Mouse (Mus musculus) stomach, embryonic 14.5 days (tissue): ENCODE measurements around the gene Taz. TPM values are rescaled to one million over a fixed set of nuclear protein-coding genes. Genes with fewer than 3 reads are reported as not detected.

ENCODE experiments used
- ATAC-seq: fragments of 200-750 bp; cut with Nextera tagmentation; 2 replicates; pipeline ENCODE4 v1.8.0; 2017; ENCODE audit warnings: low read depth, moderate TSS enrichment; ENCODE audit not compliant: insufficient number of reproducible peaks, insufficient read depth, low FRiP score
- H3K27ac ChIP-seq: fragments of 300-500 bp; sonication (generic); 2 replicates; pipeline ENCODE4 v1.5.1; 2014; ENCODE audit warnings: mild to moderate bottlenecking, low read length, moderate library complexity, mixed read lengths
- H3K27me3 ChIP-seq: fragments of 300-500 bp; sonication (generic); 2 replicates; pipeline ENCODE4 v1.6.1; 2014; ENCODE audit warnings: low read length, control low read depth, mixed read lengths; ENCODE audit not compliant: control insufficient read depth, insufficient read depth
- H3K36me3 ChIP-seq: fragments of 300-500 bp; sonication (generic); 2 replicates; pipeline ENCODE4 v1.6.1; 2014; ENCODE audit warnings: mild to moderate bottlenecking, control low read depth, low read length, moderate library complexity, mixed read lengths; ENCODE audit not compliant: control insufficient read depth, insufficient read depth
- H3K4me1 ChIP-seq: fragments of 300-500 bp; sonication (generic); 2 replicates; pipeline ENCODE4 v1.6.1; 2014; ENCODE audit warnings: low read length, control low read depth, mixed read lengths; ENCODE audit not compliant: control insufficient read depth, insufficient read depth
- H3K4me2 ChIP-seq: fragments of 300-500 bp; sonication (generic); replicated peaks from 2 replicates; pipeline ENCODE4 v1.6.1; 2014; ENCODE audit warnings: low read depth, low read length, control low read depth
- H3K4me3 ChIP-seq: fragments of 300-500 bp; sonication (generic); 2 replicates; pipeline ENCODE4 v1.5.1; 2014; ENCODE audit warnings: low read depth, low read length, control low read depth
- H3K9ac ChIP-seq: fragments of 300-500 bp; sonication (generic); replicated peaks from 2 replicates; pipeline ENCODE4 v1.6.1; 2014; ENCODE audit warnings: low read depth, mild to moderate bottlenecking, control low read depth, low read length, moderate library complexity, mixed read lengths
- H3K9me3 ChIP-seq: fragments of 300-500 bp; sonication (generic); 2 replicates; pipeline ENCODE4 v1.6.1; 2016; ENCODE audit warnings: low read depth, low read length, control low read depth; ENCODE audit not compliant: control insufficient read depth
- WGBS: fragments of 180-500 bp; shearing (Covaris S2); extraction: QIAGEN DNeasy Blood & Tissue Kit; methylation state at CpG from one replicate; pipeline ENCODE4 v1.1.7; 2014; 5-methylcytosine and 5-hydroxymethylcytosine counted together
- polyA plus RNA-seq: library from polyadenylated mRNA; unstranded; fragments of >200 nt; fragmentation: Nextera tagmentation; extraction: Ambion mirVana; gene quantifications from 2 replicates; pipeline ENCODE4 v1.2.1, GENCODE M21; 2014

Gene Taz
- polyA plus RNA-seq, 1 experiment from 2014 or later: 64.6 TPM

- no peaks in the 10 kb centered on the region for H3K9me3 ChIP-seq
- H3K4me1 ChIP-seq: no peaks in the 10 kb centered on the region; the same call in 1 of the 2 replicates
- H3K4me2 ChIP-seq: peak within 1 kb of the TSS; percentile 45
- 20% methylated on average over 42 of the region's 42 CpGs for WGBS
- peak; percentile 94 for ATAC-seq
- H3K36me3 ChIP-seq: no peaks in the 10 kb centered on the region
- H3K27ac ChIP-seq: peak within 1 kb of the TSS; percentile 90
- H3K4me3 ChIP-seq: peak within 1 kb of the TSS; percentile 49
- H3K27me3 ChIP-seq: no peaks in the 10 kb centered on the region
- H3K9ac ChIP-seq: peak within 1 kb of the TSS; percentile 74
Observed at GRCm38 (mm10) chrX:74270062-74270901, 11.4 kb upstream of the Taz start, which contains the start of gene Rpl10. TSS of gene Rpl10 (plus strand) at chrX:74270812.

GRCm38 (mm10) chrX:74270902-74271551 lies 10.7 kb upstream of the Taz start:
- Histone ChIP-seq H3K4me1 (no peaks in the 10 kb centered on the region; the same call in 1 of the 2 replicates), H3K9me3 (no peaks in the 10 kb centered on the region), H3K4me2 (peak overlapping the region; percentile 45), H3K27me3 (no peaks in the 10 kb centered on the region), H3K36me3 (no peaks in the 10 kb centered on the region), H3K9ac (peak overlapping the region; percentile 74), H3K27ac (peak overlapping the region; percentile 61), H3K4me3 (peak overlapping the region; percentile 49)
- WGBS: 19% methylated on average over 27 of the region's 27 CpGs
- no peak for ATAC-seq

GRCm38 (mm10) chrX:74273422-74274322 lies 8.0 kb upstream of the Taz start:
- Histone ChIP-seq H3K4me1 (no peaks in the 10 kb centered on the region; the same call in 1 of the 2 replicates), H3K9ac (no peak overlapping the region), H3K4me2 (no peak overlapping the region), H3K27me3 (no peaks in the 10 kb centered on the region), H3K4me3 (no peak overlapping the region), H3K36me3 (no peaks in the 10 kb centered on the region), H3K27ac (peak overlapping the region; percentile 15; the same call in 1 of the 2 replicates), H3K9me3 (no peaks in the 10 kb centered on the region)
- 24% methylated on average over 10 of the region's 10 CpGs for WGBS
- ATAC-seq: no peak

GRCm38 (mm10) chrX:74277916-74278315 lies 3.8 kb upstream of the Taz start:
- Histone ChIP-seq H3K4me1 (no peaks in the 10 kb centered on the region), H3K27me3 (no peaks in the 10 kb centered on the region), H3K4me3 (no peak overlapping the region), H3K36me3 (no peaks in the 10 kb centered on the region), H3K27ac (no peak overlapping the region), H3K9ac (no peak overlapping the region), H3K9me3 (no peaks in the 10 kb centered on the region), H3K4me2 (no peak overlapping the region)
- ATAC-seq: no peak
- WGBS: 72% methylated on average over 8 of the region's 8 CpGs

- ATAC-seq: no peak
- WGBS: 20% methylated on average over 14 of the region's 14 CpGs
- no peaks in the 10 kb centered on the region for H3K27me3 ChIP-seq
- H3K27ac ChIP-seq: peak overlapping the region; percentile 89; the same call in 1 of the 2 replicates
- H3K36me3 ChIP-seq: peaks cover 3% of the 10 kb centered on the region; the same call in 1 of the 2 replicates
- H3K4me3 ChIP-seq: peak overlapping the region; percentile 50
- H3K4me2 ChIP-seq: peak overlapping the region; percentile 66
- peaks cover 2% of the 10 kb centered on the region; the same call in 1 of the 2 replicates for H3K4me1 ChIP-seq
- peak overlapping the region; percentile 21; the same call in 1 of the 2 replicates for H3K9ac ChIP-seq
- no peaks in the 10 kb centered on the region for H3K9me3 ChIP-seq
Observed at GRCm38 (mm10) chrX:74281041-74281731, 526 bp upstream of the Taz start.

- Histone ChIP-seq H3K27me3 (no peaks in the 10 kb centered on the region), H3K4me1 (peaks cover 2% of the 10 kb centered on the region; the same call in 1 of the 2 replicates), H3K4me3 (peak overlapping the region; percentile 50), H3K27ac (peak overlapping the region; percentile 89), H3K9ac (peak overlapping the region; percentile 58), H3K9me3 (no peaks in the 10 kb centered on the region), H3K36me3 (peaks cover 5% of the 10 kb centered on the region; the same call in 1 of the 2 replicates), H3K4me2 (peak overlapping the region; percentile 66)
- peak; percentile 76; the same call in 1 of the 2 replicates for ATAC-seq
- WGBS: 24% methylated on average over 39 of the region's 39 CpGs
Observed at GRCm38 (mm10) chrX:74282395-74283091, 831 bp downstream of the Taz start.

GRCm38 (mm10) chrX:74283092-74283437 lies 1.4 kb downstream of the Taz start:
- Histone ChIP-seq H3K27me3 (no peaks in the 10 kb centered on the region), H3K9me3 (no peaks in the 10 kb centered on the region), H3K9ac (peak overlapping the region; percentile 58), H3K36me3 (peaks cover 5% of the 10 kb centered on the region; the same call in 1 of the 2 replicates), H3K4me2 (peak overlapping the region; percentile 50), H3K4me1 (peaks cover 2% of the 10 kb centered on the region; the same call in 1 of the 2 replicates), H3K4me3 (peak overlapping the region; percentile 50), H3K27ac (peak overlapping the region; percentile 63; the same call in 1 of the 2 replicates)
- no peak for ATAC-seq
- WGBS: 49% methylated on average over 5 of the region's 5 CpGs
